In genomic region chr17:34140240-34140639, GRCm38 (mm10) we compare ENCODE assay signal across 13 mouse cellular contexts. TPM values are rescaled to one million over a fixed set of nuclear protein-coding genes. Genes with fewer than 3 reads are reported as not detected.
DNase-seq lines count a peak whose midpoint lies in the region; ATAC-seq and TF ChIP-seq lines count a peak whose summit lies in the region.
"Had no signal": no experiment of that assay in that cellular context is flagged by ENCODE, and none has a peak within 500 bp of the region (broad histone marks: within the 10 kb centered on the region; RNA-seq: fewer than 3 reads in every experiment).

No protein-coding gene starts in this region.

- no peak for DNase-seq in heart, postnatal 4 days
- no peak for DNase-seq in layer of hippocampus, adult 2 months (ENCODE audit: low spot score in 2 of 2)
- no peak for DNase-seq in layer of hippocampus, postnatal 10 days (ENCODE audit: low spot score in 2 of 2)
- no peak for DNase-seq in intestine, embryonic 14.5 days (ENCODE audit: low spot score)
- DNase-seq in thymus, postnatal 25 days: no peak
- no peak for DNase-seq in ovary, postnatal 10 days (ENCODE audit: low spot score)
- DNase-seq: adrenal gland, postnatal 36 days; cerebellum, adult 18-20 months; kidney, adult 11 months; lung, postnatal 36 days; right cerebral cortex, postnatal 25 days had no signal

- no peak for ATAC-seq in heart, embryonic 11.5 days (replicated peaks; ENCODE audit: insufficient number of reproducible peaks, low FRiP score, low TSS enrichment)
- ATAC-seq in intestine, embryonic 14.5 days (replicated peaks; ENCODE audit: low FRiP score, low TSS enrichment, low read depth): no peak
- no peak for ATAC-seq in liver, embryonic 16.5 days (ENCODE audit: low read depth)

- H3K9me3 ChIP-seq in heart, embryonic 11.5 days (replicated peaks; ENCODE audit: control insufficient read depth, low read length): no peaks in the 10 kb centered on the region
- no peaks in the 10 kb centered on the region for H3K9me3 ChIP-seq in intestine, embryonic 14.5 days (ENCODE audit: control insufficient read depth, low read length)
- no peaks in the 10 kb centered on the region for H3K9me3 ChIP-seq in liver, embryonic 16.5 days (replicated peaks; ENCODE audit: control insufficient read depth, low read length)

- H3K4me1 ChIP-seq in heart, embryonic 11.5 days (ENCODE audit: control insufficient read depth, insufficient read depth, low read length): peaks cover 7% of the 10 kb centered on the region
- peaks cover 4% of the 10 kb centered on the region; the same call in 1 of the 2 replicates for H3K4me1 ChIP-seq in intestine, embryonic 14.5 days (replicated peaks; ENCODE audit: control insufficient read depth, insufficient read depth, low read length)
- H3K4me1 ChIP-seq in liver, embryonic 16.5 days (ENCODE audit: control insufficient read depth, low read depth, low read length): peaks cover 7% of the 10 kb centered on the region

- H3K27me3 ChIP-seq in heart, embryonic 11.5 days (ENCODE audit: control insufficient read depth, insufficient read depth, low read length): peaks cover 61% of the 10 kb centered on the region
- H3K27me3 ChIP-seq in intestine, embryonic 14.5 days (replicated peaks; ENCODE audit: control insufficient read depth, insufficient read depth, low read length): peaks cover 18% of the 10 kb centered on the region
- H3K27me3 ChIP-seq in liver, embryonic 16.5 days (ENCODE audit: control insufficient read depth, insufficient read depth, low read depth, low read length): peaks cover 19% of the 10 kb centered on the region

- no peaks in the 10 kb centered on the region for H3K36me3 ChIP-seq in heart, embryonic 11.5 days (ENCODE audit: control insufficient read depth, insufficient read depth, low read length)
- no peaks in the 10 kb centered on the region for H3K36me3 ChIP-seq in intestine, embryonic 14.5 days (ENCODE audit: control insufficient read depth, insufficient read depth, low read length)
- no peaks in the 10 kb centered on the region for H3K36me3 ChIP-seq in liver, embryonic 16.5 days (ENCODE audit: control insufficient read depth, insufficient read depth)

- H3K4me2 ChIP-seq in heart, embryonic 11.5 days: peak overlapping the region; percentile 79
- H3K4me2 ChIP-seq in intestine, embryonic 14.5 days (ENCODE audit: low read length): peak overlapping the region; percentile 72; the same call in 1 of the 2 replicates
- peak overlapping the region; percentile 53; the same call in 1 of the 2 replicates for H3K4me2 ChIP-seq in liver, embryonic 16.5 days (ENCODE audit: low read depth, low read length)

- H3K4me3 ChIP-seq in heart, embryonic 11.5 days (ENCODE audit: low read depth, low read length): peak overlapping the region; percentile 37; the same call in 1 of the 2 replicates
- H3K4me3 ChIP-seq in layer of hippocampus, adult 2 months: no peak overlapping the region
- 0 out of 2 replicates have a peak overlapping the region, but pooled peaks have one; percentile 28 for H3K4me3 ChIP-seq in intestine, embryonic 14.5 days (ENCODE audit: low read depth, low read length)
- H3K4me3 ChIP-seq in liver, embryonic 16.5 days (ENCODE audit: low read depth, low read length): no peak overlapping the region

- no peak for TF ChIP-seq CTCF in layer of hippocampus, adult 2 months (conservative IDR thresholded peaks at IDR 0.05)

- 2% methylated on average over 5 of the region's 5 CpGs for WGBS in heart, embryonic 11.5 days (ENCODE audit: insufficient replicate concordance)
- 10% methylated on average over 5 of the region's 5 CpGs for WGBS in intestine, embryonic 14.5 days
- WGBS in liver, embryonic 16.5 days (ENCODE audit: insufficient replicate concordance): 7% methylated on average over 5 of the region's 5 CpGs

- H3K27ac ChIP-seq in heart, embryonic 11.5 days (ENCODE audit: low read depth, low read length): no peak overlapping the region
- peak overlapping the region; percentile 88; the same call in 1 of the 2 replicates for H3K27ac ChIP-seq in layer of hippocampus, adult 2 months
- H3K27ac ChIP-seq in intestine, embryonic 14.5 days (ENCODE audit: low read depth): no peak overlapping the region
- H3K27ac ChIP-seq in liver, embryonic 16.5 days (ENCODE audit: low read length): no peak overlapping the region

- no peak overlapping the region for H3K9ac ChIP-seq in heart, embryonic 11.5 days (ENCODE audit: low read depth, low read length)
- H3K9ac ChIP-seq in intestine, embryonic 14.5 days (ENCODE audit: low read length): no peak overlapping the region
- H3K9ac ChIP-seq in liver, embryonic 16.5 days (ENCODE audit: low read depth, low read length): no peak overlapping the region

RNA-seq across cellular contexts. Expression of gene H2-DMb2, which starts 2.9 kb away (rescaled TPM):
- polyA plus RNA-seq in heart, embryonic 11.5 days (2014; fragmentation: Nextera tagmentation; extraction: Ambion mirVana): 0.20 TPM in 1 of 2 replicates, not detected in the other
- total RNA-seq in heart, postnatal 4 days (2021): under 1 TPM; 0.55 to 0.72 TPM
- total RNA-seq in layer of hippocampus, adult 2 months (2021): under 1 TPM; 0.77 to 0.96 TPM
- not detected for total RNA-seq in layer of hippocampus, postnatal 10 days (2021)
- 0.15 and 0.42 TPM in 2 replicates for polyA plus RNA-seq in intestine, embryonic 14.5 days (2014; fragmentation: Nextera tagmentation; extraction: Ambion mirVana)
- polyA plus RNA-seq in liver, embryonic 16.5 days (2015; fragmentation: Nextera tagmentation; extraction: Ambion mirVana): 0.74 and 1.0 TPM in 2 replicates

RNA-seq across cellular contexts. Expression of gene H2-DMb1, which starts 12.6 kb away (rescaled TPM):
- 0.27 and 0.29 TPM in 2 replicates for polyA plus RNA-seq in heart, embryonic 11.5 days (2014; fragmentation: Nextera tagmentation; extraction: Ambion mirVana)
- under 1 TPM; 0.26 to 0.68 TPM for total RNA-seq in heart, postnatal 4 days (2021)
- total RNA-seq in layer of hippocampus, adult 2 months (2021): 1 to 10 TPM; 1.8 to 2.5 TPM
- total RNA-seq in layer of hippocampus, postnatal 10 days (2021): under 1 TPM; 0.69 to 0.91 TPM
- 1.7 and 1.8 TPM in 2 replicates for polyA plus RNA-seq in intestine, embryonic 14.5 days (2014; fragmentation: Nextera tagmentation; extraction: Ambion mirVana)
- polyA plus RNA-seq in liver, embryonic 16.5 days (2015; fragmentation: Nextera tagmentation; extraction: Ambion mirVana): 1.3 and 1.5 TPM in 2 replicates

RNA-seq across cellular contexts. Expression of gene Brd2, which starts 17.8 kb away (rescaled TPM):
- polyA plus RNA-seq in heart, embryonic 11.5 days (2014; fragmentation: Nextera tagmentation; extraction: Ambion mirVana): 59.7 and 105 TPM in 2 replicates
- 100 to 1,000 TPM; 125 to 128 TPM for total RNA-seq in heart, postnatal 4 days (2021)
- total RNA-seq in layer of hippocampus, adult 2 months (2021): 100 to 1,000 TPM; 196 to 200 TPM
- 100 to 1,000 TPM; 252 to 263 TPM for total RNA-seq in layer of hippocampus, postnatal 10 days (2021)
- polyA plus RNA-seq in intestine, embryonic 14.5 days (2014; fragmentation: Nextera tagmentation; extraction: Ambion mirVana): 124 and 144 TPM in 2 replicates
- 32.0 and 35.8 TPM in 2 replicates for polyA plus RNA-seq in liver, embryonic 16.5 days (2015; fragmentation: Nextera tagmentation; extraction: Ambion mirVana)

RNA-seq across cellular contexts. Expression of gene H2-DMa, which starts 20.9 kb away (rescaled TPM):
- 6.2 and 8.1 TPM in 2 replicates for polyA plus RNA-seq in heart, embryonic 11.5 days (2014; fragmentation: Nextera tagmentation; extraction: Ambion mirVana)
- 1 to 10 TPM; 5.6 to 6.0 TPM for total RNA-seq in heart, postnatal 4 days (2021)
- total RNA-seq in layer of hippocampus, adult 2 months (2021): 10 to 100 TPM; 26.2 to 33.1 TPM
- 10 to 100 TPM; 34.4 to 38.6 TPM for total RNA-seq in layer of hippocampus, postnatal 10 days (2021)
- polyA plus RNA-seq in intestine, embryonic 14.5 days (2014; fragmentation: Nextera tagmentation; extraction: Ambion mirVana): 11.0 and 13.5 TPM in 2 replicates
- 5.3 and 5.5 TPM in 2 replicates for polyA plus RNA-seq in liver, embryonic 16.5 days (2015; fragmentation: Nextera tagmentation; extraction: Ambion mirVana)

RNA-seq across cellular contexts. Expression of gene Tap1, which starts 47.1 kb away (rescaled TPM):
- 0.63 and 0.86 TPM in 2 replicates for polyA plus RNA-seq in heart, embryonic 11.5 days (2014; fragmentation: Nextera tagmentation; extraction: Ambion mirVana)
- 1 to 10 TPM; 4.8 to 5.4 TPM for total RNA-seq in heart, postnatal 4 days (2021)
- 1 to 10 TPM; 3.3 to 3.4 TPM for total RNA-seq in layer of hippocampus, adult 2 months (2021)
- 1 to 10 TPM; 5.1 to 5.2 TPM for total RNA-seq in layer of hippocampus, postnatal 10 days (2021)
- 4.2 and 4.9 TPM in 2 replicates for polyA plus RNA-seq in intestine, embryonic 14.5 days (2014; fragmentation: Nextera tagmentation; extraction: Ambion mirVana)
- polyA plus RNA-seq in liver, embryonic 16.5 days (2015; fragmentation: Nextera tagmentation; extraction: Ambion mirVana): 3.8 and 4.2 TPM in 2 replicates

Comparison
In these comparisons a context has a peak if more than half of its experiments do, and no peak if none do; other contexts are left out.
1. H3K4me3 ChIP-seq: peak in heart, embryonic 11.5 days (single experiment) and intestine, embryonic 14.5 days (single experiment); none in layer of hippocampus, adult 2 months (single experiment) and liver, embryonic 16.5 days (single experiment).
2. Peak in every context shown above with its lines, with median percentiles within 50 percentile points of each other: H3K4me2 ChIP-seq.